Mouse (Mus musculus) right cerebral cortex, postnatal 4 days (tissue): ENCODE data around the gene Lmntd1.

Experiments used
- DNase-seq: peaks from one replicate; pipeline ENCODE4 v3.0.0-alpha.2; 2022

Gene Lmntd1

GRCm38 (mm10) chr6:145432711-145433708, 181.1 kb downstream of the Lmntd1 start:
- no peak for DNase-seq

- DNase-seq = no peak
Observed at GRCm38 (mm10) chr6:145431747-145432146, 182.4 kb downstream of the Lmntd1 start.

- DNase-seq = no peak
Observed at GRCm38 (mm10) chr6:145427411-145427810, 186.7 kb downstream of the Lmntd1 start.

GRCm38 (mm10) chr6:145426501-145426900, 187.6 kb downstream of the Lmntd1 start:
- DNase-seq = no peak

GRCm38 (mm10) chr6:145424156-145424555, 190.0 kb downstream of the Lmntd1 start:
- DNase-seq = no peak

GRCm38 (mm10) chr6:145423484-145423883, 190.6 kb downstream of the Lmntd1 start:
- no peak for DNase-seq

- DNase-seq = no peak
Observed at GRCm38 (mm10) chr6:145421666-145422065, 192.5 kb downstream of the Lmntd1 start.

- DNase-seq = no peak
Observed at GRCm38 (mm10) chr6:145420407-145420806, 193.7 kb downstream of the Lmntd1 start.

GRCm38 (mm10) chr6:145418856-145419255, 195.3 kb downstream of the Lmntd1 start:
- no peak for DNase-seq

GRCm38 (mm10) chr6:145417720-145418440, 196.2 kb downstream of the Lmntd1 start:
- no peak for DNase-seq

GRCm38 (mm10) chr6:145417014-145417719, 197.0 kb downstream of the Lmntd1 start:
- DNase-seq = peak; percentile 55

GRCm38 (mm10) chr6:145404369-145405051, 209.6 kb downstream of the Lmntd1 start:
- no peak for DNase-seq

- DNase-seq = no peak
Observed at GRCm38 (mm10) chr6:145401140-145401539, 213.0 kb downstream of the Lmntd1 start.

- no peak for DNase-seq
Observed at GRCm38 (mm10) chr6:145397881-145398280, 216.2 kb downstream of the Lmntd1 start.

GRCm38 (mm10) chr6:145396534-145396933, 217.6 kb downstream of the Lmntd1 start:
- DNase-seq = no peak

GRCm38 (mm10) chr6:145390421-145390820, 223.7 kb downstream of the Lmntd1 start:
- DNase-seq = no peak

GRCm38 (mm10) chr6:145389904-145390303, 224.2 kb downstream of the Lmntd1 start:
- DNase-seq = no peak

GRCm38 (mm10) chr6:145387378-145387777, 226.7 kb downstream of the Lmntd1 start:
- no peak for DNase-seq

GRCm38 (mm10) chr6:145382586-145383380, 231.3 kb downstream of the Lmntd1 start:
- DNase-seq = no peak

GRCm38 (mm10) chr6:145380961-145381360, 233.2 kb downstream of the Lmntd1 start:
- DNase-seq = no peak

- no peak for DNase-seq
Observed at GRCm38 (mm10) chr6:145379175-145379574, 234.9 kb downstream of the Lmntd1 start.

- DNase-seq = no peak
Observed at GRCm38 (mm10) chr6:145378689-145379088, 235.4 kb downstream of the Lmntd1 start.
